Mouse (Mus musculus) large intestine, adult 2 months (tissue): ENCODE results near the gene Slc22a23. TPM values are rescaled to one million over a fixed set of nuclear protein-coding genes. Genes with fewer than 3 reads are reported as not detected.

Experiments
- DNase-seq: peaks from one replicate; pipeline ENCODE4 v3.0.0-alpha.2; 2012; ENCODE audit warnings: low read depth, low spot score
- whole genome bisulfite sequencing: fragments of 180-500 bp; shearing (Covaris S2); methylation state at CpG from one replicate; pipeline ENCODE4 v1.1.7; 2018; 5-methylcytosine and 5-hydroxymethylcytosine counted together
- polyA plus RNA-seq: library from polyadenylated mRNA; depleted of rRNA; stranded (reverse); fragments of >200 nt; gene quantifications from 2 replicates; pipeline ENCODE4 v1.2.3, GENCODE M21; 2012

Gene Slc22a23
- polyA plus RNA-seq, 1 experiment, result 19.5 TPM

DNA sequence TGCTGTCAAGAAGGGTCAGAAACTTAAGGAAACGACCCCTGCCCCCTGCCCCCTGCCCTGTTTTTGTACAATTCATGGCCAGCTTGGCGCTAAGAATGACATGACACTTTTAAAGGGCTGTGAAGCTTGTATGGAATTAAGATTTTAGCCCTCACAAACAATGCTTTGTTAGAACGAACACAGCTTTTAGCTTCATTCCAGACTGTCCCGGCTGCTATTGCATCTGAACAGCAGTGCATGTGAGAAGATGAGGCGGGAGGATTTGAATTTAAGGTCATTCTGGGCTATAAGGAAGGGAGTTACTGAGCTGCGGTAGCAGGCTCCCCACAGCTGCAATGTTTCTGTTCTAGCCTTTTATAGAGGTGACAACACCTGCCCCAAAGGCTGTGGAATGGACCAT, 96.9 kb downstream of the Slc22a23 start:
- 29% methylated on average over 6 of the region's 6 CpGs for WGBS
- no peak for DNase-seq

DNA sequence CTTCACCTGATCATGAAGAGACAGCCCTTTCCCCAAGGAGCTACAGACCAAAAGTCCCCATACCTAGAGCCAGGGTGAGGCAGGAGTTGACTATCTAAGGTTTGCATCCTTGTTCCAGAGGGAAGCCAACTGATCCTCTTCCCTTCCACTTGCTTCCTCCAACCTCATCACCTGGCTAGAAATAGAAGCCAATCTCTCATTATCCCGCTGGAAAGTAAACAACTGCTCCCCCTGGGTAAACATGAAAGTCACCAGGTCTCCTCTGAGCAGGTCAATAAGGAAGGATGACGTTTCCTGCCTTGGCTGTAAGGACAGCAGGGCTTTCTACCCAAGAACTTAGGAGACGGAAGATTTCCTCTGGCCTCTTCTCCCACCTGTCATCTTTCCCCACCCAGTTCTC, 98.2 kb downstream of the Slc22a23 start:
- DNase-seq, result peak; percentile 78

DNA sequence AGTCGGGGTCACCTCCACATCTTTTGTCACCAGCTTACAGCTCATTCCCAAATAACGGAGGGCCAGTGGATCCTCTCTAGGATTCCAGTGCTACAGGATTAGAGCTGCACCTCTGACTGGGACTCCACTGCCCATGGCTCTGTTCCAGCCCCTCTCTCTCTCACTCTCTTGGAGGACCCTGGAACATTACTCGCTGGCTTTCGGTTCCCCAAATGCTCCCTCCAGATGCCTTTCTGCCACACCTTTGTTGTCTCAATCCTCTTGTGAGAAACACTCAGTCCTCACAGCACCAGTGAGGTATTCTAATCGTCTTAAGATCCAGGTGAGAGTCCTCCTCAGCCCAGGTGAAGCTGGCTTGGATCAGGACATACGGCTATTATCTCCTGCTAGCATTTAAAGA, 99.8 kb downstream of the Slc22a23 start:
- 51% methylated on average over 6 of the region's 6 CpGs for WGBS
- no peak for DNase-seq

More for the DNA sequence above, 98.2 kb downstream of the Slc22a23 start:
- 19% methylated on average over 3 of the region's 3 CpGs for WGBS

DNA sequence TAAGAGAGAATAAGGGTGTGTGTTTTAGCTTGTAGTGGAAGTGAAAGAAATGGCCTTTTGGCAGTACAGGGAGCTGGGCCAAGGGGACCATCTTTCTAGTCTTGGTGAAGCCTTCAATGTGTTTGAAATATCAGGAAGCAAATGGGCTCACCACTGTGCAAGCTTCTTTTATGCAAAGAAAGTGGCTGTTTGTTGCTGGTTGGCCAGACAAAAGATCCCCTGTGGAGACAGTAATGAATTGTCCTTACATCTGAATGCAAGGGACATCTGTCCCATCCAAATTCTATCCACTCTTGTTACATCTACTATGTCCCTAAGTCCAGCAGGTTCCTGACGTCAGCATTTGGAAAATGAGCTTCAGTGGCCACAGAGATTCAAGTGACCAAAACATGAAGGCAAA, 100.8 kb downstream of the Slc22a23 start:
- no peak for DNase-seq
- WGBS, result 90% methylated on average over 1 of the region's 1 CpGs

GRCm38 (mm10) chr13:34242211-34242610, 102.8 kb downstream of the Slc22a23 start:
- DNase-seq, result no peak
- 51% methylated on average over 3 of the region's 3 CpGs for WGBS

GRCm38 (mm10) chr13:34240087-34240428, 104.9 kb downstream of the Slc22a23 start:
- WGBS, result 52% methylated on average over 3 of the region's 3 CpGs
- no peak for DNase-seq

GRCm38 (mm10) chr13:34239371-34240086, 105.5 kb downstream of the Slc22a23 start:
- WGBS, result 33% methylated on average over 11 of the region's 11 CpGs
- no peak for DNase-seq

- no peak for DNase-seq
- 68% methylated on average over 14 of the region's 14 CpGs for WGBS
Observed at GRCm38 (mm10) chr13:34238646-34239290, 106.2 kb downstream of the Slc22a23 start.

DNA sequence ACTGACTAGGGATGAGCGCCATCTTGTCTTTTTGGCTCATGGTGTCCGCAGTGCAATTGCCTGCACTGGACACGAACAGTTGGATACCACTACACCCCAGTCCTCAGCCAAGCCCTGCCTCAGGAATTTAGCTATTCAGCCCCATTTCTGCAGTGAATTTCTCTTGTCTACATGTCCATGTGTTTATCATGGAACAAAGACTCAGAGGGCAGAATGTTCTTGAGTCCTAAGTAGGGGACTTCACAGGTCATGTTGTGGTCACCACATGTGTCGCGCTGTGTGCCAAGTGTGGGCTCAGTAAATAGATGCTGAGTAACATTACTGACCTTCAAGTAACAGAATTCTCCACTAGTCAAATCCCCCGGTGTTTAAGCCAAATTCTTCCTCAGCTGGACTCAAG, 109.9 kb downstream of the Slc22a23 start:
- WGBS, result 91% methylated on average over 6 of the region's 6 CpGs

GRCm38 (mm10) chr13:34234439-34234838, 110.5 kb downstream of the Slc22a23 start:
- 75% methylated on average over 5 of the region's 5 CpGs for WGBS
- no peak for DNase-seq

More for the DNA sequence above, 109.9 kb downstream of the Slc22a23 start:
- DNase-seq, result no peak

DNA sequence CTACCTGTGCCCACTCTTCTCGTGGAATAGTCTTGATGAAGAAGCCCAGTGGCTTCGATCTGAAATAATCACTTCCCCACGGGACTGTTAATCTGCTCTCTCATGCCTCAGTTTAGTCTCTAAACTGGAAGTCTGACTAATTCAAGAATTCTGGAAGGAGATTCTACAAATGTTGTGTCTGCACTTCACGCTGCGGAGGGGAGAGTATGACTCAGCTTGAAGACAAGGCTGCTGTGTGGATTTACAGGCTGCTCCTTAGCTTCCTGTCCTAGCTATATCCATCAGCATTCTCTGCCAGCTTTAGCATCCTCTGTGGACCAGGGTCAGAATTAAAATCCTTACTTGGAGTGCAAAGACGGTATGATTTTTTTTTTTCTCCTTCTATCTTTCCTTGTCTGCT, 112.0 kb downstream of the Slc22a23 start:
- WGBS, result 64% methylated on average over 6 of the region's 6 CpGs
- DNase-seq, result no peak

DNA sequence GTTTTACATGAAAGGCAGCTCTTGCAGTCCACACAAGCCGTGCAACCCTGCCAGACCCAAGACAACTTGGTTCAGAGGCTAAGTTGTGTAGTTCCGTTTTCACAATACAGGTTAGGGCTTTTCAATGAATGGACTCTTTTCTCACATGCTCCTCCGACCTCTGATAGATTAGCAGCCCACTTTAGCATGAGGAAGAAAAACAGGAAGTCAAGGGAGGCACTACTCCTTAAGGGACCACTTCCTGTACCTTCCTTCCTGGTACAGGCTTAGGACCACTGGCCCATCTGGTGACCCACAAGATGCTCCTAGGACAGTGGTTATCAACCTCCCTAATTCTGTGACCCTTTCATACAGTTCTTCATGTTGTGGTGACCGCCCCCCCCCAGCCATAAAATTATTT, 116.1 kb downstream of the Slc22a23 start:
- DNase-seq, result no peak
- WGBS, result 80% methylated on average over 4 of the region's 4 CpGs

DNA sequence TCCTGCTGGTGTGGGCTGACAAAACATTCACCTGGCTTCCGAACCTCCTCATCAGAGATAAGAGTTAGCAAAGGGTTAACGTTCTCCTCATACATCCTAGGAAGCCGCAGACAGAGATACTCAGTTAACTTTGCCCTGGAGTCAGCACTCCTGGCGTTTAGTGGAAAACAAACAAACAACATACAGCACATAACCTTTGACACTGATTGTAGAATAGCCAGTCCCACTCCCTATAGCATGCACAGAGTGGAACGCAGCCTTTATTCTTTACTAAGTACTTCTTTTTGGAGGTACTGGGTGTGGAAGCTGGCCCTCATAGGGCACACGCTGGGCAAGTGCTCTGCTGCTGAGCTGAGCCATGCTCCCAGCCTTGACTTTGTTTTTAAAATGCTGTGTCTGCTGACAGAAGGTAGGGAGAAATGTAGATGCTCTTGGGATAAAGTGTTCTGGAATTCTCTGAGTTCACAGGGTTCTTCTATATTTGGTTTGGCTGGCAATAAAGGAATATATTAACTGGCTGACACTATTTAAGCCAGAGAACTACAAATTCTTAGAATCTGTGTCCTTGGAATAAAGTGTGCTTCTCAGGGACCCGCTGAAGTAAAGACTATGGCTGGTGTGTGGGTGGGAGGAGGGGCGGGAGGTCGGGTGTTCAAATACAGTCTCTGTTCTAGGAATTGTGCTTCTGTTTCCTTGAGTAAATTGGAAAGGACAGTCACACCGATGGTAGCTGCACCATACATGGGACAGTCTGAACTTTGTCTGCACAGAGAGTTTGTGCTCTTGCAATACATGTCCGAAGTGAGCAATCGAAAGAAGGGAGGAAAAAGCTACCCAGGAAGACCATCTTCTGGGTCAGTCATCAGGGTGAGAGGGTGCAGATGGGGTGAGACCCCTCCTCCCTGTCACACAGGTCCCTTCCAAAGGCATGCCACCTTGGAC, 117.0 kb downstream of the Slc22a23 start:
- DNase-seq, result no peak
- 31% methylated on average over 12 of the region's 12 CpGs for WGBS

- 67% methylated on average over 1 of the region's 1 CpGs for WGBS
- DNase-seq, result no peak
Observed at GRCm38 (mm10) chr13:34226940-34227339, 118.0 kb downstream of the Slc22a23 start.

- DNase-seq, result no peak
- 35% methylated on average over 7 of the region's 7 CpGs for WGBS
Observed at GRCm38 (mm10) chr13:34222985-34223384, 122.0 kb downstream of the Slc22a23 start.

- 59% methylated on average over 3 of the region's 3 CpGs for WGBS
Observed at GRCm38 (mm10) chr13:34219728-34220127, 125.3 kb downstream of the Slc22a23 start.

DNA sequence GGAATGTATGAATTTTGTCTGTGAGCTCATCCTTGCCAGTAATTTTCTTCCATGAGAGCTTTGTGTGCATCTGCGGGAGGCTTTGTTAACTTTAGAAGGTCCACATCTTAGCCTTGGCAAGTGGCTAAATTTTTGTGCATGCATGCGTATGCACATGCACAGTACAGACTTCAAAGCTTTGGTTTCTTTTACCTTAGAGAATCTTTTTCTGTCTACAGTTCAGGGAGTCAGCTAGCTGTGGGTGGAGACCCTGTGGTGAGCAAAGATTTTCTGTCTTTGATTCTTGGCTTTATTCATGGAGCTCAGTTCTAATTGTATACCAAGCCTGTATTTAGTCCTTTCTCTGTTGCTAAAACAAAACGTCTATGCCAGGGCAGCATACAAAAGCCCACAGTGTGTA, 126.2 kb downstream of the Slc22a23 start:
- WGBS, result 81% methylated on average over 3 of the region's 3 CpGs
- DNase-seq, result no peak

More at GRCm38 (mm10) chr13:34219728-34220127, 125.3 kb downstream of the Slc22a23 start:
- DNase-seq, result no peak

- no peak for DNase-seq
- 75% methylated on average over 3 of the region's 3 CpGs for WGBS
Observed at GRCm38 (mm10) chr13:34214855-34215254, 130.1 kb downstream of the Slc22a23 start.

DNA sequence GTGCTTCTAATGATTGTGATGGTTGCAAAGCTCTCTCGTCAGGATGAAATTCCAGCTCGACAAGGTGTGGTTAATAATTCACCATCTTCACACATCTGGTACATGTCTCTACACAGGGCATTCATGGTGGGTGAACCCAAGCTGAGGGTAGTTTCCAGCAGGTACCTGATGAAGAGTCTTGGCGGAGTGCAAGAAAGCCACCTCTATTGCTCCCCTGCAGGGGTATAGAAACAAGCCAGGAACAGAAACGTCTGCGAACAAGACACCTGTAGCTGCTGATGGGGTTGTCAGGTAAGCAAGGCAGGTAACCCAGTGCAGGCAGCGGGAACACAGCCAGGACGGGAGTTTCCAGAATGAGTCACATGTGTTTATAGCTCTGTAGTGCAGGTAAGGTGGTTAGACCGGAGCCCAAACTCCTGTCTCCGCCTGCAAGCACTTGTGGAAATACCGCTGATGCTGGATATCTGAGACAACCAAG, 132.2 kb downstream of the Slc22a23 start:
- DNase-seq, result peak; percentile 92
- 38% methylated on average over 10 of the region's 10 CpGs for WGBS

- WGBS, result 60% methylated on average over 4 of the region's 4 CpGs
- no peak for DNase-seq
Observed at GRCm38 (mm10) chr13:34211261-34211775, 133.7 kb downstream of the Slc22a23 start.
